Mouse (Mus musculus) kidney, adult 2 months (tissue): Measurements from ENCODE around the gene Rasgef1c.

Experiments
- CTCF ChIP-seq: fragments of 200-500 bp; conservative IDR thresholded peaks from 2 replicates; pipeline ENCODE4 v1.5.1; 2011; ENCODE audit warnings: low read depth, mild to moderate bottlenecking, control low read depth, low read length, moderate library complexity, mixed read lengths; ENCODE audit not compliant: insufficient read depth, insufficient read length
- POLR2A ChIP-seq: fragments of 200-500 bp; IDR thresholded peaks from one replicate; pipeline ENCODE4 v1.6.1; 2011; ENCODE audit warnings: low read depth, low read length, control low read depth

GRCm38 (mm10) chr11:49872779-49873178, 28.9 kb upstream of the Rasgef1c start:
- TF ChIP-seq CTCF: no peak
- no peak for TF ChIP-seq POLR2A
